Mouse (Mus musculus): ENCODE measurements around the gene H2afj. TPM values are rescaled to one million over a fixed set of nuclear protein-coding genes. Genes with fewer than 3 reads are reported as not detected.
A peak's percentile ranks its signal among the peaks of the same experiment; 100 is the strongest.

H2afj gene
- polyA plus RNA-seq, 1 experiment = 309 TPM

DNA sequence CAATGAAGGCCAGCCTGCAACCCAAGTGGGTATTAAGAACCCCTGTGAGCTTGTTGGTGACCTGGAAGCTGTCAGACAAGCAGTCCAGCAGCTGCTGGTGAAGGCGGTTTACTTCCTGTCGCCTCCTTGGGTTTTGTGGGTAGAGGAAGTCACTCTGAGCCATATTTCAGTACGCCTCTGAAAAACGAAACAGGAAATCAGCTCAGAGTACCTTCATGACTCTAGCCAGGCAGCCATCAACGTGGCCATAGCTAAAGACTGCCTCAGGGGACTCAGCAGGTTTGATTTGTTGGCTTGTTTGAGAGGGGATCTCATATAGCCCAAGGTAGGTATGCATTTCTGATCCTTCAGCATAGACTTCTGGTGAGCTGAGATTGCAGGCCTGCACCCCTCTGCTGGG lies 23.7 kb downstream of the H2afj start:
- no peak overlapping the region for H3K4me3 ChIP-seq (ENCODE audit: control insufficient read depth, insufficient read depth, low read length)
- H3K27me3 ChIP-seq (ENCODE audit: control insufficient read depth, insufficient read depth, low read length) = no peaks in the 10 kb centered on the region
- peaks cover 15% of the 10 kb centered on the region for H3K4me1 ChIP-seq (replicated peaks; ENCODE audit: control insufficient read depth, insufficient read depth, low read length)
- no peaks in the 10 kb centered on the region for H3K36me3 ChIP-seq (ENCODE audit: control insufficient read depth, insufficient read depth, low read length)
- 8% methylated on average over 5 of the region's 5 CpGs for WGBS
- TF ChIP-seq CTCF (IDR thresholded peaks at IDR 0.05; ENCODE audit: borderline replicate concordance, control insufficient read depth, extremely low read depth, insufficient read depth, low read length, poor library complexity) = no peak
- no peak for TF ChIP-seq POLR2A (IDR thresholded peaks at IDR 0.05; ENCODE audit: control insufficient read depth, extremely low read depth, insufficient read depth, low read length, poor library complexity)
- peak; percentile 43 for DNase-seq
- H3K27ac ChIP-seq (ENCODE audit: control insufficient read depth, insufficient read depth, low read length) = peak overlapping the region; percentile 60

DNA sequence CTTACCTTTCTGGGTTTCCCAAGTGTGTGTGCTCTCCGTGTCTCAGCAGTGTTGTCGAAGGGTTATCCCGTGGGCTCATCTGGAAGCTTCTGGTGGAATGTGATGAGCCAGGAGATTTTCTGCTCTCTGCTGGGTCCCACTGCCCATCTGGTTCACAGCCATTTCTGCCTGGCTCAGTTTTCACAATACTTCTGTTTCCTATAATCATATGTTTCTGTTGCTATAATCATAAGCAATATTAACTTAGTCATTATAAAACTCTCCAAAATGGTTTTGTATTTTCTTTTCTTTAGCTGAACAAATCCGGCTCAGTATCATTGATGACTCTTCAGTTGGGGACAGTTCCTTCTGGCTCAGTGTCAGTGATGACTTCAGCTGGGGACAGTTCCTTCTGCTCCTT lies 27.3 kb downstream of the H2afj start, which contains the start of gene Smco3:
Gene Smco3 (minus strand): TSS at position 101 of the 400 bp plus-strand sequence.
- WGBS = 90% methylated on average over 4 of the region's 4 CpGs
- TF ChIP-seq POLR2A (IDR thresholded peaks at IDR 0.05; ENCODE audit: control insufficient read depth, extremely low read depth, insufficient read depth, low read length, poor library complexity) (no peak), CTCF (IDR thresholded peaks at IDR 0.05; ENCODE audit: borderline replicate concordance, control insufficient read depth, extremely low read depth, insufficient read depth, low read length, poor library complexity) (no peak)
- H3K27ac ChIP-seq (ENCODE audit: control insufficient read depth, insufficient read depth, low read length) = no peak within 1 kb of the TSS
- no peak within 1 kb of the TSS for H3K4me3 ChIP-seq (ENCODE audit: control insufficient read depth, insufficient read depth, low read length)
- no peaks in the 10 kb centered on the region for H3K27me3 ChIP-seq (ENCODE audit: control insufficient read depth, insufficient read depth, low read length)
- peaks cover 15% of the 10 kb centered on the region for H3K4me1 ChIP-seq (replicated peaks; ENCODE audit: control insufficient read depth, insufficient read depth, low read length)
- no peak for DNase-seq
- no peaks in the 10 kb centered on the region for H3K36me3 ChIP-seq (ENCODE audit: control insufficient read depth, insufficient read depth, low read length)

DNA sequence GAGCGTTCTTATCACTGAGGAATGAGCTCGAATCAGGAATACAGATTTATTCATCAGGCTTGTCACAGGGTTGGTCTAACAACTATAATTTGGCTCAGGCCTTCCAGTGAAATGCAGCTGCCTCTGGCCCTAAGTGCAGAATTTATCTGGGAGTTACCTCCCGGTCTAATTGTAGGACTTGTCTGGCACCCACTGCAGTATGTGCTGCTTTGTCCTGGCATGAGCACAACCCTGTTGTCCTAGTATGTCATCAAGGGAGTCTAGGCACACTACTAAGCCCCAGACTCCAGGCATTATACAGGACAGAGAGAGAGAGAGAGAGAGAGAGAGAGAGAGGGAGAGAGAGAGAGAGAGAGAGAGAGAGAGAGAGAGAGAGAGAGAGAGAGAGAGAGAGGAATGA lies 29.3 kb downstream of the H2afj start:
- Histone ChIP-seq H3K36me3 (ENCODE audit: control insufficient read depth, insufficient read depth, low read length) (no peaks in the 10 kb centered on the region), H3K4me1 (replicated peaks; ENCODE audit: control insufficient read depth, insufficient read depth, low read length) (0 out of 2 replicates have a peak, but pooled peaks cover 2% of the 10 kb centered on the region), H3K27ac (ENCODE audit: control insufficient read depth, insufficient read depth, low read length) (no peak overlapping the region), H3K4me3 (ENCODE audit: control insufficient read depth, insufficient read depth, low read length) (no peak overlapping the region), H3K27me3 (ENCODE audit: control insufficient read depth, insufficient read depth, low read length) (no peaks in the 10 kb centered on the region)
- 93% methylated on average over 3 of the region's 3 CpGs for WGBS
- DNase-seq = no peak
- no peak for TF ChIP-seq CTCF (IDR thresholded peaks at IDR 0.05; ENCODE audit: borderline replicate concordance, control insufficient read depth, extremely low read depth, insufficient read depth, low read length, poor library complexity)

DNA sequence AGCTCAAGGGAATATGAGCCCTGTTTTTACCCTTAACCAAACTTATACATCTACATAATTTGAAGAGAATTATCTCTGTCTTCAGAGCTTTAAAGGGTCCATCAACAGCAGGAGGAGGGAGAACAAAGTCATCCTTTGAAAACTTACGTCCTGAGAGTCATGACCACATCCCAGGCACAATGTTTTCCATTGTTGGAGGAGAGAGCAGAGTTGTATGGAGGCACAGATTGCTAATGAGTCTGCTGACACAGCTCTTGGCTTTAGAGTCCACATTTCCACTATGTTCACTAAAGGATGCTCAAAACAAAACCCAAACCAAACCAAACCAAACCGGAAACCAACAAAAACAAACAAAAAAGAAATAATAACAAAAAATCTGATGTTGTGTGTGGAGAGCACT lies 36.9 kb downstream of the H2afj start:
- 96% methylated on average over 2 of the region's 2 CpGs for WGBS
- Histone ChIP-seq H3K27ac (ENCODE audit: control insufficient read depth, insufficient read depth, low read length) (no peak overlapping the region), H3K4me1 (replicated peaks; ENCODE audit: control insufficient read depth, insufficient read depth, low read length) (peaks cover 5% of the 10 kb centered on the region), H3K27me3 (ENCODE audit: control insufficient read depth, insufficient read depth, low read length) (no peaks in the 10 kb centered on the region), H3K36me3 (ENCODE audit: control insufficient read depth, insufficient read depth, low read length) (no peaks in the 10 kb centered on the region), H3K4me3 (ENCODE audit: control insufficient read depth, insufficient read depth, low read length) (no peak overlapping the region)
- no peak for TF ChIP-seq POLR2A (IDR thresholded peaks at IDR 0.05; ENCODE audit: control insufficient read depth, extremely low read depth, insufficient read depth, low read length, poor library complexity)
- no peak for TF ChIP-seq CTCF (IDR thresholded peaks at IDR 0.05; ENCODE audit: borderline replicate concordance, control insufficient read depth, extremely low read depth, insufficient read depth, low read length, poor library complexity)
- no peak for DNase-seq

DNA sequence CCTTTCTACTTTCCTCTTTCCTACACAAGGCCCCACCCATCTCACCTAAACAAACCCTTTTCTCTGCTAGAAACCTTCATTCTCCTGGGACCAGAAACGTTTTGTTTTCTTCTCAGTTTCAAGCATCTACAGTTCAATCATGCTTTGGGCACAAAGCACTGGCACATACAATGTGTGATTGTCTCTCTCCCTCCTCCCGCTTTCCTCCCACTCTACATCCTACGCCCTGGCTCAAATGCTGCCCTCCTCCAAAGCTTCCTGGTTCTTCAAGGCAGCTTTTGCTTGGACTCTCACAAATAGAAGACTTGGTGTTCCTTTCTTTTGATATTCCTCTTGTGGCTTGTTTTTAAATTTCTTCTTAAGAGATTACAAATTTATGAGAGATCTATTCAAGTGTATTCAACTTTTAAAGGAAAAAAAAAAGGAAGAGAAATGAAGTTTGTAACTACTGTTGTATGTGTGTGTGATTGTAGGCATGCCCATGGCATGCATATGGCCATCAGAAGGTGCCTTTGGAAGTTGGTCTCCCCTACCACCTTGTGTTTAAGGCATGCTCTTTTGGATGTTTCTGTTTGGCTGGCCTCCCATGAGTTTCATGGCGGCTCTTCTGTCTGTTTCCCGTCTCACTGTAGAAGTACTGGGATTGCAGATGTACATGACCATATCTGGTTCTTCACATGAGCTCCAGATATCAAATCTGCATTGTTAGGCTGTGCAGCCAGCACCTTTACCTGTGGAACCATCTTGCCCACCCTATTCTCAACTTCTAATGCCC lies 37.8 kb downstream of the H2afj start:
- H3K4me3 ChIP-seq (ENCODE audit: control insufficient read depth, insufficient read depth, low read length) = no peak overlapping the region
- WGBS = 93% methylated on average over 5 of the region's 5 CpGs

DNA sequence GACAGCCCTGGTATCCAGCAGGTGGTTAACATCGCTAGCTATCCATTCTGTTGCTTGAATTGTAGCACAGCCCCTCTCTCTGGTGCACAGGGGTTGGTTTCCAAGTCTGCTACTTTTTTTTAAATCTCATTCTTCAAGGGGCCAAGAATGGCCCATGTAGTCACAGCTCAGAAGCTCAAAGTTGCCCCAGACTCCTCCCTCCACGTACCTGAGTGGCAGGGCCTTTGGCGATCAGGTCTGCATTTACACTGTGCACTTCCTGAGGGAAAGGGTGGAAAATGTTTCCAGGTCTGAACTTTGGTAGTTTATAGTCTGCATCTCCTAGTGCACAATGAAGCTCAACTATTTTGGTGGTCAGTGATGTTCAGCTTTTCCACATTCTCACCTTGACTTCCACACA lies 39.2 kb downstream of the H2afj start:
- peaks cover 17% of the 10 kb centered on the region for H3K4me1 ChIP-seq (replicated peaks; ENCODE audit: control insufficient read depth, insufficient read depth, low read length)
- no peaks in the 10 kb centered on the region for H3K36me3 ChIP-seq (ENCODE audit: control insufficient read depth, insufficient read depth, low read length)
- no peak overlapping the region for H3K27ac ChIP-seq (ENCODE audit: control insufficient read depth, insufficient read depth, low read length)
- H3K27me3 ChIP-seq (ENCODE audit: control insufficient read depth, insufficient read depth, low read length) = no peaks in the 10 kb centered on the region
- H3K4me3 ChIP-seq (ENCODE audit: control insufficient read depth, insufficient read depth, low read length) = no peak overlapping the region
- DNase-seq = no peak
- WGBS = 98% methylated on average over 3 of the region's 3 CpGs
- TF ChIP-seq POLR2A (IDR thresholded peaks at IDR 0.05; ENCODE audit: control insufficient read depth, extremely low read depth, insufficient read depth, low read length, poor library complexity) (no peak), CTCF (IDR thresholded peaks at IDR 0.05; ENCODE audit: borderline replicate concordance, control insufficient read depth, extremely low read depth, insufficient read depth, low read length, poor library complexity) (no peak)

More for the DNA sequence above, 37.8 kb downstream of the H2afj start:
- H3K4me1 ChIP-seq (replicated peaks; ENCODE audit: control insufficient read depth, insufficient read depth, low read length) = peaks cover 11% of the 10 kb centered on the region
- no peak for TF ChIP-seq POLR2A (IDR thresholded peaks at IDR 0.05; ENCODE audit: control insufficient read depth, extremely low read depth, insufficient read depth, low read length, poor library complexity)
- no peak for TF ChIP-seq CTCF (IDR thresholded peaks at IDR 0.05; ENCODE audit: borderline replicate concordance, control insufficient read depth, extremely low read depth, insufficient read depth, low read length, poor library complexity)
- no peak for DNase-seq
- no peak overlapping the region for H3K27ac ChIP-seq (ENCODE audit: control insufficient read depth, insufficient read depth, low read length)
- H3K27me3 ChIP-seq (ENCODE audit: control insufficient read depth, insufficient read depth, low read length) = no peaks in the 10 kb centered on the region
- no peaks in the 10 kb centered on the region for H3K36me3 ChIP-seq (ENCODE audit: control insufficient read depth, insufficient read depth, low read length)

Measured in thymus, adult 2 months (tissue).